Mouse (Mus musculus) limb, embryonic 11.5 days (tissue): ENCODE measurements around the gene Med29. TPM values are rescaled to one million over a fixed set of nuclear protein-coding genes. Genes with fewer than 3 reads are reported as not detected.

ENCODE experiments used
- ATAC-seq: fragments of 200-750 bp; cut with Nextera tagmentation; 2 replicates; pipeline ENCODE4 v1.8.0; 2017; ENCODE audit warnings: low read depth; ENCODE audit not compliant: insufficient number of reproducible peaks, low FRiP score, low TSS enrichment
- DNase-seq: peaks from one replicate; pipeline ENCODE4 v3.0.0-alpha.2; 2015; ENCODE audit warnings: low spot score
- H3K27ac ChIP-seq: fragments of 300-500 bp; sonication (generic); replicated peaks from 2 replicates; pipeline ENCODE4 v1.5.1; 2014; ENCODE audit warnings: low read depth, mild to moderate bottlenecking, low read length
- H3K27me3 ChIP-seq: fragments of 300-500 bp; sonication (generic); 2 replicates; pipeline ENCODE4 v1.6.1; 2014; ENCODE audit warnings: mild to moderate bottlenecking, low read length, mixed read lengths; ENCODE audit not compliant: control insufficient read depth, insufficient read depth
- H3K36me3 ChIP-seq: fragments of 300-500 bp; sonication (generic); 2 replicates; pipeline ENCODE4 v1.6.1; 2014; ENCODE audit warnings: mild to moderate bottlenecking, low read length, moderate library complexity, mixed read lengths; ENCODE audit not compliant: control insufficient read depth, insufficient read depth
- H3K4me1 ChIP-seq: fragments of 300-500 bp; sonication (generic); 2 replicates; pipeline ENCODE4 v1.6.1; 2014; ENCODE audit warnings: low read length, mixed read lengths; ENCODE audit not compliant: control insufficient read depth, insufficient read depth
- H3K4me2 ChIP-seq: fragments of 300-500 bp; sonication (generic); 2 replicates; pipeline ENCODE4 v1.6.1; 2014; ENCODE audit warnings: low read depth, mild to moderate bottlenecking, moderate library complexity; ENCODE audit not compliant: severe bottlenecking
- H3K4me3 ChIP-seq: fragments of 300-500 bp; sonication (generic); 2 replicates; pipeline ENCODE4 v1.5.1; 2014; ENCODE audit warnings: low read depth, low read length
- H3K9ac ChIP-seq: fragments of 300-500 bp; sonication (generic); 2 replicates; pipeline ENCODE4 v1.6.1; 2014; ENCODE audit warnings: mild to moderate bottlenecking, low read length
- H3K9me3 ChIP-seq: fragments of 300-500 bp; sonication (generic); 2 replicates; pipeline ENCODE4 v1.6.1; 2016; ENCODE audit warnings: low read length; ENCODE audit not compliant: control insufficient read depth
- WGBS: fragments of 180-500 bp; shearing (Covaris S2); extraction: QIAGEN DNeasy Blood & Tissue Kit; methylation state at CpG from one replicate; pipeline ENCODE4 v1.1.7; 2014; 5-methylcytosine and 5-hydroxymethylcytosine counted together
- polyA plus RNA-seq: library from polyadenylated mRNA; unstranded; fragments of >200 nt; fragmentation: Nextera tagmentation; extraction: Ambion mirVana; gene quantifications from 2 replicates; pipeline ENCODE4 v1.2.1, GENCODE M21; 2014

Gene Med29
- polyA plus RNA-seq, 1 experiment from 2014 or later, result 53.5 TPM

GRCm38 (mm10) chr7:28412826-28413225, 20.3 kb upstream of the Med29 start:
- Histone ChIP-seq H3K36me3 (peaks cover 24% of the 10 kb centered on the region), H3K4me3 (no peak overlapping the region), H3K4me1 (no peaks in the 10 kb centered on the region), H3K27me3 (no peaks in the 10 kb centered on the region), H3K9me3 (no peaks in the 10 kb centered on the region), H3K9ac (no peak overlapping the region), H3K27ac (no peak overlapping the region), H3K4me2 (no peak overlapping the region)
- WGBS, result 89% methylated on average over 4 of the region's 4 CpGs
- ATAC-seq, result no peak
- no peak for DNase-seq

GRCm38 (mm10) chr7:28410841-28411475, 18.4 kb upstream of the Med29 start:
- Histone ChIP-seq H3K4me3 (no peak overlapping the region), H3K27me3 (no peaks in the 10 kb centered on the region), H3K4me1 (no peaks in the 10 kb centered on the region), H3K4me2 (no peak overlapping the region), H3K9me3 (no peaks in the 10 kb centered on the region), H3K36me3 (peaks cover 28% of the 10 kb centered on the region), H3K9ac (no peak overlapping the region), H3K27ac (no peak overlapping the region)
- 91% methylated on average over 3 of the region's 3 CpGs for WGBS
- DNase-seq, result no peak
- no peak for ATAC-seq

- Histone ChIP-seq H3K36me3 (peaks cover 27% of the 10 kb centered on the region), H3K4me1 (no peaks in the 10 kb centered on the region), H3K9ac (no peak overlapping the region), H3K27me3 (no peaks in the 10 kb centered on the region), H3K4me3 (no peak overlapping the region), H3K27ac (no peak overlapping the region), H3K4me2 (no peak overlapping the region), H3K9me3 (no peaks in the 10 kb centered on the region)
- no peak for ATAC-seq
- WGBS, result 82% methylated on average over 3 of the region's 3 CpGs
- no peak for DNase-seq
These were observed 9.4 kb upstream of the Med29 start for GRCm38 (mm10) chr7:28401942-28402341.

GRCm38 (mm10) chr7:28401030-28401429, 8.5 kb upstream of the Med29 start:
- peaks cover 25% of the 10 kb centered on the region for H3K36me3 ChIP-seq
- H3K4me1 ChIP-seq, result no peaks in the 10 kb centered on the region
- no peak overlapping the region for H3K4me3 ChIP-seq
- no peak overlapping the region for H3K4me2 ChIP-seq
- no peak overlapping the region for H3K9ac ChIP-seq
- no peaks in the 10 kb centered on the region for H3K9me3 ChIP-seq
- ATAC-seq (no peak), DNase-seq (no peak)
- H3K27me3 ChIP-seq, result no peaks in the 10 kb centered on the region
- 95% methylated on average over 1 of the region's 1 CpGs for WGBS
- no peak overlapping the region for H3K27ac ChIP-seq

GRCm38 (mm10) chr7:28398696-28399340, 6.3 kb upstream of the Med29 start:
- Histone ChIP-seq H3K27ac (no peak overlapping the region), H3K36me3 (peaks cover 24% of the 10 kb centered on the region), H3K4me2 (no peak overlapping the region), H3K4me1 (peaks cover under 1% of the 10 kb centered on the region; the same call in 1 of the 2 replicates), H3K27me3 (no peaks in the 10 kb centered on the region), H3K9me3 (no peaks in the 10 kb centered on the region), H3K4me3 (no peak overlapping the region; the same call in 1 of the 2 replicates), H3K9ac (no peak overlapping the region)
- ATAC-seq, result no peak
- 92% methylated on average over 10 of the region's 10 CpGs for WGBS
- no peak for DNase-seq

- H3K9ac ChIP-seq, result no peak overlapping the region
- H3K4me1 ChIP-seq, result peaks cover 6% of the 10 kb centered on the region; the same call in 1 of the 2 replicates
- no peaks in the 10 kb centered on the region for H3K9me3 ChIP-seq
- no peak overlapping the region for H3K27ac ChIP-seq
- WGBS, result 66% methylated on average over 3 of the region's 3 CpGs
- H3K4me2 ChIP-seq, result no peak overlapping the region
- no peak for ATAC-seq
- H3K4me3 ChIP-seq, result no peak overlapping the region
- no peak for DNase-seq
- no peaks in the 10 kb centered on the region for H3K27me3 ChIP-seq
- peaks cover 18% of the 10 kb centered on the region for H3K36me3 ChIP-seq
These were observed 5.5 kb upstream of the Med29 start for GRCm38 (mm10) chr7:28398000-28398399.

GRCm38 (mm10) chr7:28395425-28395824, 2.9 kb upstream of the Med29 start:
- no peak for DNase-seq
- H3K27me3 ChIP-seq, result no peaks in the 10 kb centered on the region
- H3K4me3 ChIP-seq, result no peak overlapping the region
- H3K4me2 ChIP-seq, result no peak overlapping the region
- H3K9ac ChIP-seq, result no peak overlapping the region
- no peak overlapping the region for H3K27ac ChIP-seq
- ATAC-seq, result no peak
- peaks cover 9% of the 10 kb centered on the region for H3K36me3 ChIP-seq
- H3K4me1 ChIP-seq, result peaks cover 6% of the 10 kb centered on the region; the same call in 1 of the 2 replicates
- H3K9me3 ChIP-seq, result no peaks in the 10 kb centered on the region
- WGBS, result 94% methylated on average over 4 of the region's 4 CpGs

GRCm38 (mm10) chr7:28393272-28393951, 904 bp upstream of the Med29 start:
- Histone ChIP-seq H3K4me3 (peak overlapping the region; percentile 90), H3K9me3 (no peaks in the 10 kb centered on the region), H3K27ac (peak overlapping the region; percentile 39; the same call in 1 of the 2 replicates), H3K27me3 (no peaks in the 10 kb centered on the region), H3K9ac (peak overlapping the region; percentile 74), H3K36me3 (peaks cover 15% of the 10 kb centered on the region), H3K4me2 (peak overlapping the region; percentile 88), H3K4me1 (peaks cover 6% of the 10 kb centered on the region; the same call in 1 of the 2 replicates)
- DNase-seq (no peak), ATAC-seq (no peak; the same call in 1 of the 2 replicates)
- 5% methylated on average over 22 of the region's 22 CpGs for WGBS
